Mouse (Mus musculus) heart, embryonic 10.5 days (tissue): ENCODE measurements around the gene Ckap5. TPM values are rescaled to one million over a fixed set of nuclear protein-coding genes. Genes with fewer than 3 reads are reported as not detected.
"Not testable (repeated sequence)": the region's sequence is repeated elsewhere in the genome, so short reads cannot be mapped to it uniquely, and the experiment has no call there.

Experiments used
- DNase-seq: peaks from one replicate; pipeline ENCODE4 v3.0.0-alpha.2; 2017; ENCODE audit warnings: low spot score
- H3K27ac ChIP-seq: fragments of 300-500 bp; sonication (generic); 2 replicates; pipeline ENCODE4 v1.5.1; 2016; ENCODE audit warnings: mild to moderate bottlenecking
- H3K27me3 ChIP-seq: fragments of 300-500 bp; sonication (generic); 2 replicates; pipeline ENCODE4 v1.6.1; 2016; ENCODE audit warnings: mild to moderate bottlenecking; ENCODE audit not compliant: poor library complexity, insufficient read depth, severe bottlenecking
- H3K36me3 ChIP-seq: fragments of 300-500 bp; sonication (generic); 2 replicates; pipeline ENCODE4 v1.6.1; 2016; ENCODE audit warnings: mild to moderate bottlenecking, moderate library complexity
- H3K4me1 ChIP-seq: fragments of 300-500 bp; sonication (generic); 2 replicates; pipeline ENCODE4 v1.6.1; 2016; ENCODE audit warnings: mild to moderate bottlenecking
- H3K4me3 ChIP-seq: fragments of 300-500 bp; sonication (generic); 2 replicates; pipeline ENCODE4 v1.5.1; 2016; ENCODE audit warnings: mild to moderate bottlenecking, moderate library complexity
- H3K9me3 ChIP-seq: fragments of 300-500 bp; sonication (generic); 2 replicates; pipeline ENCODE4 v1.6.1; 2016; ENCODE audit warnings: mild to moderate bottlenecking, moderate library complexity
- WGBS: fragments of 180-500 bp; shearing (Covaris S2); methylation state at CpG from one replicate; pipeline ENCODE4 v1.1.7; 2016; 5-methylcytosine and 5-hydroxymethylcytosine counted together
- polyA plus RNA-seq: library from polyadenylated mRNA; unstranded; fragments of >200 nt; fragmentation: Nextera tagmentation; extraction: Ambion mirVana; gene quantifications from 2 replicates; pipeline ENCODE4 v1.2.1, GENCODE M21; 2016

The Ckap5 gene
- polyA plus RNA-seq, 1 experiment from 2014 or later = 77.2 TPM

DNA sequence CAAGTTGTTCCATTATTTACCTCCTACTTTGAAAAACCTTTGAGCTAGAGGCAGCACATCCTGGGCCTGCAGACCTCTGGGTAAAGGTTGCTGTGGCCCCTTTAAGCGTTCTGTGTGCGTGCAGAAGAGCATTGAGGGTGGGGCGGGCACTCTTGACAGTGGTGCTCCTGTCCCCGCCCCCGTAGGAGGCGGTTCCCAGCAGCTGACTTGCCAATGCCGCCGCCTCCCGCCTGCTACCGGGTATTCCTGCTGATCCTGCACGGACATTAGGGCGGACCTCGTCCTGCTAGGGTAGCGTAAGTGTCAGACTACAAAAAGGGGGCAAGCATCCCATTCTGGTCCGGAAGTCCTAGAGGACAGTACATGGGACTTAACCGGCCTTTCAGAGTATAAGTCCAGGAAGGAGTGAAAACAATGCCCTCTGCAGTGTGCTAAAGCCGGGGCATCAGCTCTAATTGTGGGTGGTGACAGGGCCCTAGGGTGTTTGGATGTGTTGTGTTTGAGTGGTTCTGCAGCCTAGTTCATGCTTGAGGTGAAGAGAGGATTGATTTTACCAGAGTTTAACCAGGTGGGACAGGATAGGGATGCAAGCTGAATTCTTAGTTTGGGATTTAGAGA is 11.1 kb downstream of the Ckap5 start:
- H3K4me3 ChIP-seq = peak overlapping the region; percentile 56
- H3K36me3 ChIP-seq = peaks cover 4% of the 10 kb centered on the region
- WGBS = 3% methylated on average over 17 of the region's 17 CpGs
- H3K27ac ChIP-seq = peak overlapping the region; percentile 67
- no peaks in the 10 kb centered on the region for H3K27me3 ChIP-seq
- peak; percentile 96 for DNase-seq
- peaks cover 14% of the 10 kb centered on the region for H3K4me1 ChIP-seq
- no peaks in the 10 kb centered on the region for H3K9me3 ChIP-seq

DNA sequence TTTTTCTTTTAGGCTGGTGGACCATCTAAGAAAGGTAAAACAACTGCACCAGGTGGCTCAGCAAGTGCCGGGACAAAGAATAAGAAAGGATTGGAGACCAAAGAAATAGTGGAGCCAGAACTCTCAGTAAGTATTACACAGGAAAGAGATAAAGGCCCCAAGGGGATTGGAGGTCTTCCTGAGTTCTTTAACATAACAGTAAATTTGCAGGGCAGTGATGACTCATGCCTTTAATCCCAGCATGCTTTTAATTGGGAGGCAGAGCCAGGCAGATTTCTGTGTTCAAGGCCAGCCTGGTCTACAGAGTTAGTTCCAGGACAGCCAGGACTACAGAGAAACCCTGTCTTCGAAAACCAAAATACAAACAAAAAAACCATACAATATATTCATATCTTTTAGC is 41.6 kb downstream of the Ckap5 start:
- Histone ChIP-seq H3K27me3 (no peaks in the 10 kb centered on the region), H3K27ac (no peak overlapping the region), H3K4me1 (no peaks in the 10 kb centered on the region), H3K9me3 (no peaks in the 10 kb centered on the region), H3K36me3 (peaks cover 93% of the 10 kb centered on the region), H3K4me3 (no peak overlapping the region)
- WGBS = 81% methylated on average over 2 of the region's 2 CpGs
- DNase-seq = no peak

DNA sequence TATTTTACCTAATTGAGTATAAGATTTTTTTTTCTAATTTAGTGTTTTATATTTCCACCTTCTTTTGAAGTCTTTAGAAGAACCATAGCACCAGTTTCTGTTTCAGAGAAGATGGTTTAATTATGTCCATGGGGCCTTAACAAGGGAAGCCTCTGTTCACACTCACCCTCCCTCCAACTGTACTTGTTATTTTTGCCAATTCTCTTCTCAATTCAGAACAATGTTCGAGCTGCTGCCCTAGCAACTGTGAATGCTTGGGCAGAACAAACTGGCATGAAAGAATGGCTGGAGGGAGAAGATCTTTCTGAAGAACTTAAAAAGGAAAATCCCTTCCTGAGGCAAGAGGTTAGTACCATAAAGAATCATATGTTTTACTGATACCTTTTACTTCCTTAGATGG is 54.3 kb downstream of the Ckap5 start:
- no peak for DNase-seq
- H3K27ac ChIP-seq = no peak overlapping the region
- no peak overlapping the region for H3K4me3 ChIP-seq
- WGBS = 82% methylated on average over 1 of the region's 1 CpGs
- no peaks in the 10 kb centered on the region for H3K9me3 ChIP-seq
- H3K27me3 ChIP-seq = no peaks in the 10 kb centered on the region
- H3K4me1 ChIP-seq = no peaks in the 10 kb centered on the region
- H3K36me3 ChIP-seq = peaks cover 88% of the 10 kb centered on the region

DNA sequence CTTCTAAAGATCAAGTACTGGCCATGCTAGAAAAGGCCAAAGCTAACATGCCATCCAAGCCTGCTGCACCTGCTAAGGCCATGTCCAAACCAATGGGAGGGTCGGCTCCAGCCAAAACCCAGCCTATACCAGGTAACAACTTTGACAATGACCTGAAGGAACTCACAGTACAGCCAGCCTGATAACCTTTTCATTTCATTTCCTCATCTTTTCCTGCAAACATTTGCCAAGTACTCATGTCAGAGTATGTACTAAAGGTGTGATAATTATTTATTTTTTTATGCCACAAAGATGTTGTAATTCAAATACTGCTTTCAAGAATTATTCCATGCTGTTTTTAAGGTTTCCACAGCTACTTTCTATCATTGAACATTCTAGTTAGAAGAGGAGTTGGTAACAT is 59.7 kb downstream of the Ckap5 start:
- Histone ChIP-seq H3K4me3 (no peak overlapping the region), H3K27me3 (no peaks in the 10 kb centered on the region), H3K27ac (no peak overlapping the region), H3K36me3 (peaks cover 90% of the 10 kb centered on the region), H3K9me3 (no peaks in the 10 kb centered on the region), H3K4me1 (no peaks in the 10 kb centered on the region)
- 100% methylated on average over 1 of the region's 1 CpGs for WGBS
- no peak for DNase-seq

DNA sequence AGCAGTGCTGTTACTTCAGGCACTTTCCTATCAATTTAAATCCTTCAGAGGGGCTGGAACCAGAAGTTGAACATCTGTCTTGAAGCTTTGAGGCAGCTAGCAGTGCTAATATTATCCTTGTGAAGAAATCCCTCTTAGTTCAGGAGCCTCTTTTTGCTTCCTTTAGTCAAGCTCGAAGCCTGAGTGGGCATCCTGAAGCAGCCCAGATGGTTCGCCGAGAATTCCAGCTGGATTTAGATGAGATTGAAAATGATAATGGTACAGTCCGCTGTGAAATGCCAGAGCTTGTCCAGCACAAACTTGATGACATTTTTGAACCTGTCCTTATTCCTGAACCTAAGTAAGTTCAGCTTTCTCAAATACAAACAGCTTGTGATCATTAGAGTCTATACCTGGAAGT is 73.9 kb downstream of the Ckap5 start:
- Histone ChIP-seq H3K27ac (no peak overlapping the region), H3K36me3 (peaks cover 93% of the 10 kb centered on the region), H3K4me3 (no peak overlapping the region), H3K9me3 (no peaks in the 10 kb centered on the region), H3K27me3 (no peaks in the 10 kb centered on the region), H3K4me1 (no peaks in the 10 kb centered on the region)
- no peak for DNase-seq
- 94% methylated on average over 4 of the region's 4 CpGs for WGBS

DNA sequence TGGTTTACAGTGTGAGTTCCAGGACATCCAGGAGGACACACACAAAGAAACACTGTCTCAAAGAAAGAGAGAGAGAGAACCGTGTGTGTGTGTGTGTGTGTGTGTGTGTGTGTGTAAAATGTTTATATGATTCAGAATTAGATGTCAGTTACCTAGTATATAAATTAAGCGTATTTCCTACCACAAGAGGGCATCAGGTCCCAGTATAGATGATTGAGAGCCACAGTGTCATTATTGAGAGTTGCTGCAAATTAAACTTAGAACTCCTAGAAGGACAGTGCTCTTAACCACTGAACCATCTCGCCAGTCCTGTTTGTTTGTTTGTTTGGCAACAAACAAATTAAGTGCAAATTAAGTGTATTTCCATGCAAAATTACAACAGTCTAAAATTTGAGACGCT is 75.8 kb downstream of the Ckap5 start:
- Histone ChIP-seq H3K4me3 (no peak overlapping the region), H3K4me1 (no peaks in the 10 kb centered on the region), H3K9me3 (no peaks in the 10 kb centered on the region), H3K27me3 (no peaks in the 10 kb centered on the region), H3K27ac (no peak overlapping the region), H3K36me3 (peaks cover 89% of the 10 kb centered on the region)
- 88% methylated on average over 4 of the region's 4 CpGs for WGBS
- DNase-seq = no peak

DNA sequence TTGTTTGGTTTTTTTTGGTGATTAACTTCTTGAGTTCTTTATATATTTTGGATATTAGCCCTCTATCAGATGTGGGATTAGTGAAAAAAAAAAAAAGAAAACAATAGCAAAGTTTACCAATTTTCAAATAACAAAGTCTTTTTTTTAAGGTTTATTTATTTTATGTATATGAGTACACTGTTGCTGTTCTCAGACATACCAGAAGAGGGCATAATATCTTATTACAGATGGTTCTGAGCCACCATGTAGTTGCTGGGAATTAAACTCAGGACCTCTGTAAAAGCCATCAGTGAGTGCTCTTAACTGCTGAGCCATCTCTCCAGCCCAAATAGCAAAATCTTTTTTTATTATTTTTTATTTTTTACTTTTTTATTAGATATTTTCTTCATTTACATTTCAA is 82.8 kb downstream of the Ckap5 start:
- H3K27ac ChIP-seq, H3K4me3 ChIP-seq, H3K4me1 ChIP-seq, H3K27me3 ChIP-seq, H3K9me3 ChIP-seq, DNase-seq: not testable (repeated sequence)
- peaks cover 76% of the 10 kb centered on the region for H3K36me3 ChIP-seq

DNA sequence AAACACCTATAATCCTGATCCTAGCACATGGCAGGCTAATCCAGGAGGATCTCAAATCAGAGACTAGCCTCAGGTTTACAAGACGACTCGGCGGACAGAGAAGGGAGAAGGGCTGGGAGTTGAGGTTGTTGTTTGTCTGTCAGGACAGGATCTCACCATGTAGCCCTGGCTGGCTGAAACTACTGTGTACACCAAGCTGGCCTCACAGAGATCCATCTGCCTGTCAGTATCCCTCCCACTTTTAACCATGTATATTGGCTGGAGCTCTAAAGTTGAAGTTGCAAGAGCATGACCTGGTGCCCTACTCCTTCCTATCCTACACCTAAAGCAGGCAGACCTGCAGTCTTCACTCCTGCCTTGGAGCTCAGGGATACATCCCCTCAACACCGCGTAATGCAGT is 95.8 kb downstream of the Ckap5 start:
- DNase-seq = peak; percentile 71
- no peaks in the 10 kb centered on the region for H3K4me1 ChIP-seq
- H3K9me3 ChIP-seq = no peaks in the 10 kb centered on the region
- no peak overlapping the region for H3K4me3 ChIP-seq
- H3K27ac ChIP-seq = no peak overlapping the region
- WGBS = 89% methylated on average over 5 of the region's 5 CpGs
- no peaks in the 10 kb centered on the region for H3K27me3 ChIP-seq
- H3K36me3 ChIP-seq = peaks cover 62% of the 10 kb centered on the region

DNA sequence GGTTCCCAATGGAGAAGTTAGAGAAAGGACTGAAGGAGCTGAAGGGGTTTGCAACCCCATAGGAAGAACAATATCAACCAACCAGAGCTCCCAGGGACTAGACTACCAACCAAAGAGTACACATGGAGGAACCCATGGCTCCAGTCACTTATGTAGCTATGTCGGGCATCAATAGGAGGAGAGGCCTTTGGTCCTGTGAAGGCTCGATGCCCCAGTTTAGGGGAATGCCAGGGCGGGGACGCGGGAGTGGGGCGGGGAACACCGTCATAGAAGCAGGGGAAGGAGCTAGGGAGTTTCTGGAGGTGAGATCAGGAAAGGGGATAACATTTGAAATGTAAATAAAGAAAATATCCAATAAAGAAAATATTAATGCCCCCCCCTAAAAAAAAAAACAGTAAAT is 96.8 kb downstream of the Ckap5 start:
- peaks cover 52% of the 10 kb centered on the region for H3K36me3 ChIP-seq
- H3K27ac ChIP-seq, H3K4me3 ChIP-seq, H3K9me3 ChIP-seq, H3K27me3 ChIP-seq, H3K4me1 ChIP-seq: not testable (repeated sequence)
- DNase-seq = peak; percentile 45
- WGBS = 87% methylated on average over 7 of the region's 7 CpGs

DNA sequence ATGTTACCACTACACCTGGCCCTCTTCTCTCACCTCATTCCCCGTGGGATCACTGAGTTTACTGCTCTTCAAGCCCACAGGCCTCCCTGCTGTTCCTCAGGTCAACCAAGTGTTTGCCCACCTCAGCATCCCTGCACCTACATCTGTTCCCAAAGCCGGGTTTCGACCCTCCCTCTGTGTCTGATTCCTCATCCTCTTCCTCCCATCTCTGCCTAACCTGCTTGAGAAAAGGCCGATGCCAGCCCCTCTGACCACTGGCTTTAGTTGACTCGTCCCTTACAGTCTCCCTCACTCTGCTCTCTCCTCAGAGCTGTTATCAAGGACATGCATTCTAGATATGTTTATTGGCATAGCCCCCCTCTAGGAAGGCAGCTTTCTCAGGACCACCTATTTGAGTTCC is 100.9 kb downstream of the Ckap5 start:
- no peaks in the 10 kb centered on the region for H3K9me3 ChIP-seq
- 0 out of 2 replicates have a peak, but pooled peaks cover 5% of the 10 kb centered on the region for H3K4me1 ChIP-seq
- no peak overlapping the region for H3K27ac ChIP-seq
- no peaks in the 10 kb centered on the region for H3K27me3 ChIP-seq
- peaks cover 14% of the 10 kb centered on the region for H3K36me3 ChIP-seq
- WGBS = 70% methylated on average over 5 of the region's 5 CpGs
- DNase-seq = peak; percentile 69
- no peak overlapping the region for H3K4me3 ChIP-seq

DNA sequence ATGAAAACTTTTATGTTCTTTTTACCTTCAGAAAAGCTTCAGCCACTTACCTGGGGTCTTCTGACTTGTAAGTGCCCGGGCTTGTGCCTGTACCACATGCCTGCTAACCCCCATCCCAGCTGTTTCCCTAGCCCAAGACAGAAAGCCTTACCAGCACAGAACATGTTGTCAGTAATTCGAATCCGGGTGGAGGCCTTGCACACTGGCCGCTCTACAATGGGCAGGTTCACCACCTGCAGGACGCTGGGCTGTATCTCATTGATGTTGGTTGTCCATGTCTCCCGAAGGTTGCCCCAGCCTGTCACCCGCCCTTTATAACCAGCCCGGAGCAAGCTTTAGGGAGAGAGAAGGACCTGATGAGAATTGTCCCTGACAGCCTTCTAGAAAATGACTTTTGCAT is 101.6 kb downstream of the Ckap5 start:
- 0 out of 2 replicates have a peak, but pooled peaks cover 5% of the 10 kb centered on the region for H3K4me1 ChIP-seq
- no peaks in the 10 kb centered on the region for H3K9me3 ChIP-seq
- H3K36me3 ChIP-seq = peaks cover 9% of the 10 kb centered on the region
- DNase-seq = peak; percentile 65
- WGBS = 90% methylated on average over 8 of the region's 8 CpGs
- no peak overlapping the region for H3K27ac ChIP-seq
- no peaks in the 10 kb centered on the region for H3K27me3 ChIP-seq
- no peak overlapping the region for H3K4me3 ChIP-seq

DNA sequence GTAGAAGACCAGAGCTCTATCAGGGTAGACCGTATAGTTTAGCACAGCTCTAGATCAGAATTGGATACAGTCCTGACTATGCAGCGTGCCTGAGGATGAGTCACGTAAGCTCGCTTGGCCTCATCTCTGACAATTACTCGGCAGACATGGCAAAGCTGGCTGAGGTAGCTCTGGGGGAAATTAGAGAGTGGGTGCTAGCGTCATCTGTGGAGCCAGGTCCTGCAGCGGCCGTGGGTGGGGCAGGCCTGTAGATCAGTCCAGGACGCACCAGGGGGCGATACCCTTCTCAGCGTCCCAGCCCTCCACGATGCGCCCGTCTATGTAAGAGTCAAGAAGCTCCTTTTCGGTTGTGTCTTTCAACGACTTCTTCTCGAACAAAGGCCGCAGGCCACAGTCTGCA is 103.1 kb downstream of the Ckap5 start:
- no peaks in the 10 kb centered on the region; the same call in 1 of the 2 replicates for H3K36me3 ChIP-seq
- no peaks in the 10 kb centered on the region for H3K27me3 ChIP-seq
- peaks cover 8% of the 10 kb centered on the region; the same call in 1 of the 2 replicates for H3K4me1 ChIP-seq
- no peaks in the 10 kb centered on the region for H3K9me3 ChIP-seq
- 81% methylated on average over 18 of the region's 18 CpGs for WGBS
- H3K27ac ChIP-seq = no peak overlapping the region
- DNase-seq = no peak
- H3K4me3 ChIP-seq = no peak overlapping the region

DNA sequence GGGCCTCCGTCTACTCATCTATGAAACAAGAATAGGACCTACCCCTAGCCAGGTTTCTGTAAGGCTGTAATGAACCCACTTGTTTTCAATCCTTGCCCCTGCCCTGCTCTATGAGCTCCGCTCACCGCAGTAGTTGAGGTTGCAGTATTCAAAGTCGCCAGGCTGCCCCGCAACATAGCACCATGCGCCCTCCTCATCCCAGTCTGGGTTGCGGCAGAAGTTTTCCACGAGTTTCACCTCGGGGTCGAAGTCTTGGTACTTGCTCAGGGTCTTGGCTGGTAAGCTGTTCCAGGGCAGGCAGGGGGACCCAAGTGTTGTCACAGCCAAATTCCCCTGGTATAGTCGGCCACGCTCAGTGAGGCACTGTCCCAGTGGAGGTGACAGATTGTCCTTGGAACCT is 103.8 kb downstream of the Ckap5 start:
- 86% methylated on average over 12 of the region's 12 CpGs for WGBS
- no peak overlapping the region for H3K27ac ChIP-seq
- H3K9me3 ChIP-seq = no peaks in the 10 kb centered on the region
- peaks cover 10% of the 10 kb centered on the region for H3K4me1 ChIP-seq
- H3K36me3 ChIP-seq = no peaks in the 10 kb centered on the region
- no peak for DNase-seq
- H3K4me3 ChIP-seq = no peak overlapping the region
- H3K27me3 ChIP-seq = no peaks in the 10 kb centered on the region

DNA sequence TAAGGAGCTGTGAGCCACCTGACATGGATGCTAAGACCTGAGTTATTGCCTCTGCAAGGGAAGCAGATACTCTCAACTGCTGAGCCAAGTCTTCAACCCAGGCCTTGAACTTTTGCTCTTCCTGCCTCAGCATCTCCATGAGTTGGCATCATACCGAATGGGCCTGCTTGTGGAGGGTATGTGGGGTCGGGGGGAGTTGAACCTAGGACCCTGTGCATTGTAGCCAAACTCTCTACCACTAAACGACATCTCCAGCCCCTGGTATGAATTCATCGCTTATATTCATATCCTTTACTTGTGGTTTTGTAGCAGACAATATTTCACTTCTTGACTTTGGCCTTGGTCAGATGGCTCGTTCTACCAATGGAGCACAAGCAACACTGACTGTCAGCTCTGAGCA is 105.3 kb downstream of the Ckap5 start:
- Histone ChIP-seq H3K27ac (no peak overlapping the region), H3K27me3 (no peaks in the 10 kb centered on the region), H3K4me1 (peaks cover 19% of the 10 kb centered on the region), H3K36me3 (no peaks in the 10 kb centered on the region), H3K9me3 (no peaks in the 10 kb centered on the region), H3K4me3 (no peak overlapping the region)
- no peak for DNase-seq
- WGBS = 85% methylated on average over 5 of the region's 5 CpGs
